Mouse (Mus musculus): ENCODE results near the gene Cd164l2. TPM values are rescaled to one million over a fixed set of nuclear protein-coding genes. Genes with fewer than 3 reads are reported as not detected.

Cd164l2 gene
- polyA plus RNA-seq, 1 experiment from 2014 or later = 19.1 TPM

DNA sequence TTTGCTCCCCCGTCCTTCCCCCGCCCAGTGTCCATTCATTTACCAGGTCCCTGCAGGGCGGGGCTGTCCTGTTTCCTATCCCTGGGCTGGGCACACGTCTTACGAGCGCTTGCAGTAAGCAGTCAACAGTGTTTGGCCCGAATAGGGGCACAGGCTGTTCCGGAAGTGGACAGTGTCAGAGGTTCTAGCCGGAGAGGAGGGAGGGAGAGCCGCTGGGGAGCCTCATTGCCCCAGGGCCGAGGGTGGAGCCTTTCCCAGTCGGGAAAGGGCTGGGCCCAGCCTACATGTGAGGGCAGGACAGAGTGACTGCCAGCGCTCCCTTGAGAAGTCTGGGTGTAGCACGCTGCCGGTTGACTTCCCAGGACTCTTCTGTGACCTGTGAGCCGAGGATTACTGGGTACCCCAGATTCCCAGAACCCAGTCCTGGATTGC, 28.6 kb downstream of the Cd164l2 start, which contains the start of gene Map3k6:
TSS of gene Map3k6 (plus strand) at position 329 of the 432 bp plus-strand sequence.
- H3K9me3 ChIP-seq (replicated peaks; ENCODE audit: low read length) = no peaks in the 10 kb centered on the region
- H3K4me2 ChIP-seq (ENCODE audit: low read length) = peak within 1 kb of the TSS; percentile 93
- H3K27me3 ChIP-seq (ENCODE audit: insufficient read depth, low read length) = 0 out of 2 replicates have a peak, but pooled peaks cover 4% of the 10 kb centered on the region
- peak within 1 kb of the TSS; percentile 54 for H3K4me3 ChIP-seq (replicated peaks; ENCODE audit: low read depth, low read length)
- DNase-seq (ENCODE audit: low spot score) (peak; percentile 78), ATAC-seq (replicated peaks; ENCODE audit: low FRiP score, low read depth) (peak; percentile 74)
- H3K27ac ChIP-seq = peak within 1 kb of the TSS; percentile 88
- H3K36me3 ChIP-seq (ENCODE audit: insufficient read depth, low read length) = no peaks in the 10 kb centered on the region
- WGBS = 4% methylated on average over 16 of the region's 16 CpGs
- H3K4me1 ChIP-seq (replicated peaks; ENCODE audit: insufficient read depth, low read length) = 0 out of 2 replicates have a peak, but pooled peaks cover 9% of the 10 kb centered on the region
- 0 out of 2 replicates have a peak, but pooled peaks have one; percentile 2 for TF ChIP-seq CTCF (IDR thresholded peaks at IDR 0.05; ENCODE audit: low read depth)
- peak within 1 kb of the TSS; percentile 64 for H3K9ac ChIP-seq (ENCODE audit: low read depth, low read length)

DNA sequence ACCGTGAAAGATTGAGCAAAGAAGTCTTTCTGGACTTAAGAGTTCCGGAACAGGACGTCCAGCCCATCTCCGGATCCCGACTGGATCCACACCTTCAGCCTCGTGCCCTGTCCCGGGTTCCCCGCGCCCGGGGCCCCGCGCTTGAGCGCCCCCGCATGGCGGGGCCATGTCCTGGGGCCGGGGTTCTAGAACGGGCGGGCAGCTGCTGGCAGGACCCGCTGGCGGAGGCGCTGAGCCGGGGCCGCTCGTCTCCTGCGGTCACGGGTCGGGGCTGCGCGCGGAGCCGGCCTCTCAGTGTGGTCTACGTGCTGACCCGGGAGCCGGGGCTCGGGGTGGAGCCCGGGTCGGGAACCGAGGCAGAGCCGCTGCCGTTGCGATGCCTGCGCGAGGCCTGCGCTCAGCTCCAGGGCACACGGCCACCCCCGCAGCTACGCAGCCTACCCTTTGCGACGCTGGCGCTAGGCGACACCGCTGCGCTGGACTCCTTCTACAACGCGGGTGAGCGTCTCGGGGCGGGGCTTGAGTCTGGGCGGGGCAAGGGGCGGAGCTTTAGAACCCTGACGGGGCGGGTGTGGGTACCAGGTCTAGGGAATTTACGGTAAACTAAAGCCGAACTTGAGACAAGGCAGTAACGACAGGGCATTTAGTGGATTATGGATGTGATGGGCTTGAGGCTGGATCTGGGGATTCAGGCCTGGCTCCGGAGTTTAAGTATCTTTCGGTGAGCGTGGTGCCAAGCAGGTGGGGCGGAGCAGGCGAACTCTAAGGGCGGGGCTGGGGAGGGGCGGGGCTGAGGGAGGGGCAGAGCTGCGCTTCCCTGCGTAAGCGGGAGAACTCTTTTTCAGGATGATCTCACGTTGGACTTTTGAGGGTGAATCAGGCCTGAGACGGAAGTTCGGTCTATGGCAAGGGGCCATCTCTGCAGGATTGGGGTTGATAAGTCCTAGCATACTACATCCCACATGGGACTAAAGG, 29.3 kb downstream of the Cd164l2 start:
- DNase-seq (ENCODE audit: low spot score) = peak; percentile 91
- peak; percentile 39 for TF ChIP-seq CTCF (IDR thresholded peaks at IDR 0.05; ENCODE audit: low read depth)

DNA sequence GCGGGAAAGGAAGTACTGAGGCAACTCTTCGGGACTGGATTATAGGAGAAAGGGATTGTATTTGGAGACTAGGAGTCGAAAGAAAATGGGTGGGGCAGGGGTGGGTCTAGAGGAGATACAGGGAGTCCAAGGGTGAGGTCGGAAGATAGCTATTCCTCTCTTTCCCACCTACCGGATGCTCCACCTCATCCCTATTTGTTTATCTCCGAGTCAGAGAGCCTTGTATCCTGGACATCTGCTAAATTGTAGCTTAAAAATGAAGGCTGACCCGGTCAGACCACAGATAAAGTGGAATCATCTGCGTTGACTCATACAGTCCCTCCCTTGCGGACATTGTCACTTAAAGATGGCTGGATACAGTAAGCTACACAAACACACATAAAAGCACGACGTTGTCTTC, 30.0 kb downstream of the Cd164l2 start:
- Histone ChIP-seq H3K27me3 (ENCODE audit: insufficient read depth, low read length) (0 out of 2 replicates have a peak, but pooled peaks cover 4% of the 10 kb centered on the region), H3K9ac (ENCODE audit: low read depth, low read length) (peak overlapping the region; percentile 5; the same call in 1 of the 2 replicates), H3K4me3 (replicated peaks; ENCODE audit: low read depth, low read length) (peak overlapping the region; percentile 54; the same call in 1 of the 2 replicates), H3K36me3 (ENCODE audit: insufficient read depth, low read length) (no peaks in the 10 kb centered on the region), H3K4me1 (replicated peaks; ENCODE audit: insufficient read depth, low read length) (0 out of 2 replicates have a peak, but pooled peaks cover 9% of the 10 kb centered on the region), H3K27ac (0 out of 2 replicates have a peak overlapping the region, but pooled peaks have one; percentile 88), H3K9me3 (replicated peaks; ENCODE audit: low read length) (no peaks in the 10 kb centered on the region), H3K4me2 (ENCODE audit: low read length) (peak overlapping the region; percentile 93)
- 35% methylated on average over 11 of the region's 11 CpGs for WGBS
- no peak for ATAC-seq (replicated peaks; ENCODE audit: low FRiP score, low read depth)
- DNase-seq (ENCODE audit: low spot score) = no peak
- no peak for TF ChIP-seq CTCF (IDR thresholded peaks at IDR 0.05; ENCODE audit: low read depth)

More for the DNA sequence above, 29.3 kb downstream of the Cd164l2 start:
- WGBS = under 1% methylated on average over 73 of the region's 78 CpGs
- H3K27me3 ChIP-seq (ENCODE audit: insufficient read depth, low read length) = 0 out of 2 replicates have a peak, but pooled peaks cover 4% of the 10 kb centered on the region
- H3K9ac ChIP-seq (ENCODE audit: low read depth, low read length) = peak overlapping the region; percentile 64
- ATAC-seq (replicated peaks; ENCODE audit: low FRiP score, low read depth) = peak; percentile 89
- H3K36me3 ChIP-seq (ENCODE audit: insufficient read depth, low read length) = no peaks in the 10 kb centered on the region
- H3K4me1 ChIP-seq (replicated peaks; ENCODE audit: insufficient read depth, low read length) = 0 out of 2 replicates have a peak, but pooled peaks cover 9% of the 10 kb centered on the region
- peak overlapping the region; percentile 88 for H3K27ac ChIP-seq
- H3K4me3 ChIP-seq (replicated peaks; ENCODE audit: low read depth, low read length) = peak overlapping the region; percentile 54
- H3K9me3 ChIP-seq (replicated peaks; ENCODE audit: low read length) = no peaks in the 10 kb centered on the region
- H3K4me2 ChIP-seq (ENCODE audit: low read length) = peak overlapping the region; percentile 93

DNA sequence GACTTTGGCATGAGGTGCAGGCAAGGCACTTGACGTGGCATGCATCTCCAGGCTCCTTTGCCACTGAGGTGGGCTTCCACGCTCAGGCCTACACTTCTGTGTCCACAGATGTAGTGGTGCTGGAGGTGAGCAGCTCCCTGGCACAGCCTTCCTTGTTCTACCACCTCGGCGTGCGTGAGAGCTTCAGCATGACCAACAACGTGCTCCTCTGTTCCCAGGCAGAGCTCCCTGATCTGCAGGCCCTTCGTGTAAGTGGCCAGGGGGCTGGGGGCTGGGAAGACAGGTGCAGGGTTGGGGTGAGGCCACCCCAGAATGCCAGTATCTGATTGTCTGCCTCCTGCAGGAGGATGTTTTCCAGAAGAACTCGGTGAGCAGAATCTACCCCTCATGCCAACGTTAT, 30.8 kb downstream of the Cd164l2 start:
- H3K4me1 ChIP-seq (replicated peaks; ENCODE audit: insufficient read depth, low read length) = 0 out of 2 replicates have a peak, but pooled peaks cover 9% of the 10 kb centered on the region
- DNase-seq (ENCODE audit: low spot score) (no peak), ATAC-seq (replicated peaks; ENCODE audit: low FRiP score, low read depth) (no peak)
- no peak overlapping the region for H3K4me3 ChIP-seq (replicated peaks; ENCODE audit: low read depth, low read length)
- no peak overlapping the region for H3K4me2 ChIP-seq (ENCODE audit: low read length)
- 70% methylated on average over 9 of the region's 9 CpGs for WGBS
- H3K27ac ChIP-seq = no peak overlapping the region
- H3K9ac ChIP-seq (ENCODE audit: low read depth, low read length) = no peak overlapping the region
- 0 out of 2 replicates have a peak, but pooled peaks cover 4% of the 10 kb centered on the region for H3K27me3 ChIP-seq (ENCODE audit: insufficient read depth, low read length)
- H3K36me3 ChIP-seq (ENCODE audit: insufficient read depth, low read length) = no peaks in the 10 kb centered on the region
- H3K9me3 ChIP-seq (replicated peaks; ENCODE audit: low read length) = no peaks in the 10 kb centered on the region
- TF ChIP-seq CTCF (IDR thresholded peaks at IDR 0.05; ENCODE audit: low read depth) = no peak

DNA sequence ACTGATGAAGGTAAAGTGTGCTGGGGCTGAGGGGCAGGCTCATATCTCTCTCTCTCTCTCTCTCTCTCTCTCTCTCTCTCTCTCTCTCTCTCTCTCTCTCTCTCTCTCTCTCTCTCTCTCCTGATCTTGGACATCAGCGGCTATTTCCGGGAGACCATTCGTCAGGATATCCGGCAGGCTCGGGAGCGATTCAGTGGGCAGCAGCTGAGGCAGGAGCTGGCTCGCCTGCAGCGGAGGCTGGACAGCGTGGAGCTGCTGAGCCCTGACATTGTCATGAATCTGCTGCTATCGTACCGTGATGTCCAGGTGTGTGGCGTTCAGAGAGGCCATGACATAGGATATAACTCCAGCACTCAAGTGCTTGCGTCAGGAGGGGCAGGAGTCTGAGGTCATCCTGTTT, 31.6 kb downstream of the Cd164l2 start:
- no peak for DNase-seq (ENCODE audit: low spot score)
- WGBS = 16% methylated on average over 13 of the region's 13 CpGs
- H3K27ac ChIP-seq = no peak overlapping the region
- H3K9me3 ChIP-seq (replicated peaks; ENCODE audit: low read length) = no peaks in the 10 kb centered on the region
- no peaks in the 10 kb centered on the region for H3K36me3 ChIP-seq (ENCODE audit: insufficient read depth, low read length)
- H3K9ac ChIP-seq (ENCODE audit: low read depth, low read length) = no peak overlapping the region
- no peak overlapping the region for H3K4me3 ChIP-seq (replicated peaks; ENCODE audit: low read depth, low read length)
- H3K27me3 ChIP-seq (ENCODE audit: insufficient read depth, low read length) = 0 out of 2 replicates have a peak, but pooled peaks cover 4% of the 10 kb centered on the region
- H3K4me2 ChIP-seq (ENCODE audit: low read length) = no peak overlapping the region
- 0 out of 2 replicates have a peak, but pooled peaks cover 9% of the 10 kb centered on the region for H3K4me1 ChIP-seq (replicated peaks; ENCODE audit: insufficient read depth, low read length)
- TF ChIP-seq CTCF (IDR thresholded peaks at IDR 0.05; ENCODE audit: low read depth) = no peak
- no peak for ATAC-seq (replicated peaks; ENCODE audit: low FRiP score, low read depth)

DNA sequence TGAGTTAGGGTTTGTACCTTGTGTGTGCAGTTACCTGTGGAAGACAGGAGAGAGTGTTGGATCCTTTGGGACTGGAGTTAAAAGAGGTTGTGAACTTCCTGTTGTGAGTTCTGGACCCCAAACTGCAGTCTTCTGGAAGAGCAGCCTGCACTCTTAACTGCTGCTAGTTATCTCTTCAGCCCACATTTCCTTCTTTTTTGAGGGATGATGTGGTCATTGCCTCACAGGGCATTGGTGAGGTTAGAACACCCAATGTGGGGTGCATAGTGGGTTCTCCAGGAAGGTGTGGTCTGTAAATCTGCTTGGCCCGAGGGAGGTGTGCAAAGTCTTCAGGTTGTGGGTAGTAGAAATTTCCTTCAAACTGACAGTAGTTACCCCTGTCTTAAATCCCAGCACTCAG, 32.4 kb downstream of the Cd164l2 start:
- Histone ChIP-seq H3K27me3 (ENCODE audit: insufficient read depth, low read length) (0 out of 2 replicates have a peak, but pooled peaks cover 4% of the 10 kb centered on the region), H3K4me2 (ENCODE audit: low read length) (no peak overlapping the region)

More for the DNA sequence above, 32.4 kb downstream of the Cd164l2 start:
- Histone ChIP-seq H3K27ac (no peak overlapping the region), H3K36me3 (ENCODE audit: insufficient read depth, low read length) (no peaks in the 10 kb centered on the region), H3K4me3 (replicated peaks; ENCODE audit: low read depth, low read length) (no peak overlapping the region), H3K9ac (ENCODE audit: low read depth, low read length) (no peak overlapping the region), H3K4me1 (replicated peaks; ENCODE audit: insufficient read depth, low read length) (0 out of 2 replicates have a peak, but pooled peaks cover 9% of the 10 kb centered on the region), H3K9me3 (replicated peaks; ENCODE audit: low read length) (no peaks in the 10 kb centered on the region)
- ATAC-seq (replicated peaks; ENCODE audit: low FRiP score, low read depth) (no peak), DNase-seq (ENCODE audit: low spot score) (no peak)
- 88% methylated on average over 1 of the region's 1 CpGs for WGBS
- no peak for TF ChIP-seq CTCF (IDR thresholded peaks at IDR 0.05; ENCODE audit: low read depth)
